Mouse (Mus musculus) heart, adult 2 months (tissue): ENCODE data around the gene Shh.

Source experiments
- CTCF ChIP-seq: fragments of 200-600 bp; IDR thresholded peaks from 2 replicates; pipeline ENCODE4 v1.8.1; 2022; ENCODE audit warnings: antibody characterized with exemption, mild to moderate bottlenecking, moderate library complexity
- POLR2A ChIP-seq: fragments of 200-500 bp; IDR thresholded peaks from 2 replicates; pipeline ENCODE4 v1.6.1; 2011; ENCODE audit warnings: mild to moderate bottlenecking, low read depth, low read length, control low read depth; ENCODE audit not compliant: insufficient read depth

DNA sequence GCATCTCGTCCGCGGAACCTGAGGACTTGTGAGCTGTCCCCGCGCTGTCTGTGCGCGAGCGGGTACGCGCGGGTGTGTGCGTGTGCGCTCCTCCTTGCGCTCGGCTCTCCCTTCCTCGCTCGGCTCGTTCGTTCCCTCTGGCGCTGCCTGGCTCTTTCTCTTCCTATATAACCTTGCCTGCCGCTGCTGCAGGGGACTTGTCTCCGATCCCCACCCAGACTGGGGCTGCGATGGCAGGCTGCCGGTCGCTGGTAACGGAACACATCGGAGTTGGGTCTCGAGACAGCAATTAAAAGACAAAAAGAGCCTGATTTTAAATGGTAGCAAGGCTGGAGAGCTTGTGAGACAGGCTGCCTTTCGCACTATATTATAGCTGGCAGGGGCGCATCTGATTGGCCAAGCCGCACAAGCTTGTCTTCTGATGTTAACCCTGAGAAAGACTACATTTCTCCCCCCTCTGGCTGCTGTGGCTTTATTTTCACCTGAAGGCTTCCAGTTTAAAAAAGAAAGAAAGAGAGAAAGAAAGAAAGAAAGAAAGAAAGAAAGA lies at the start of gene Shh:
- TF ChIP-seq POLR2A (no peak), CTCF (no peak)
